Mouse (Mus musculus) kidney, adult 2 months (tissue): ENCODE measurements around the gene Pld2. TPM values are rescaled to one million over a fixed set of nuclear protein-coding genes. Genes with fewer than 3 reads are reported as not detected.

Source experiments
- DNase-seq: peaks from one replicate; pipeline ENCODE4 v3.0.0; 2021
- H3K27ac ChIP-seq: fragments of 200-500 bp; 2 replicates; pipeline ENCODE4 v1.5.1; 2012; ENCODE audit warnings: low read depth, low read length, control low read depth, inconsistent platforms; ENCODE audit not compliant: insufficient read depth
- H3K27me3 ChIP-seq: fragments of 200-500 bp; replicated peaks from 2 replicates; pipeline ENCODE4 v1.6.1; 2012; ENCODE audit warnings: mild to moderate bottlenecking, moderate library complexity, low read length, inconsistent platforms; ENCODE audit not compliant: control insufficient read depth, insufficient read depth
- H3K36me3 ChIP-seq: fragments of 200-500 bp; 2 replicates; pipeline ENCODE4 v1.6.1; 2012; ENCODE audit warnings: mild to moderate bottlenecking, moderate library complexity, low read length, inconsistent platforms; ENCODE audit not compliant: control insufficient read depth, insufficient read depth
- H3K4me1 ChIP-seq: fragments of 200-500 bp; 2 replicates; pipeline ENCODE4 v1.6.1; 2011; ENCODE audit warnings: low read length; ENCODE audit not compliant: control insufficient read depth, insufficient read depth
- H3K4me3 ChIP-seq: fragments of 200-500 bp; 2 replicates; pipeline ENCODE4 v1.5.1; 2011; ENCODE audit warnings: mild to moderate bottlenecking, low read depth, low read length, control low read depth; ENCODE audit not compliant: insufficient read depth
- CTCF ChIP-seq: fragments of 200-500 bp; conservative IDR thresholded peaks from 2 replicates; pipeline ENCODE4 v1.5.1; 2011; ENCODE audit warnings: low read depth, mild to moderate bottlenecking, control low read depth, low read length, moderate library complexity, mixed read lengths; ENCODE audit not compliant: insufficient read depth, insufficient read length
- POLR2A ChIP-seq: fragments of 200-500 bp; IDR thresholded peaks from one replicate; pipeline ENCODE4 v1.6.1; 2011; ENCODE audit warnings: low read depth, low read length, control low read depth
- WGBS: fragments of 180-500 bp; shearing (Covaris S2); methylation state at CpG from one replicate; pipeline ENCODE4 v1.1.7; 2018; 5-methylcytosine and 5-hydroxymethylcytosine counted together
- polyA plus RNA-seq: library from polyadenylated mRNA; depleted of rRNA; stranded (reverse); fragments of >200 nt; gene quantifications from 2 replicates; pipeline ENCODE4 v1.2.3, GENCODE M21; 2012

Pld2 gene
- polyA plus RNA-seq, 1 experiment = 16.6 TPM

DNA sequence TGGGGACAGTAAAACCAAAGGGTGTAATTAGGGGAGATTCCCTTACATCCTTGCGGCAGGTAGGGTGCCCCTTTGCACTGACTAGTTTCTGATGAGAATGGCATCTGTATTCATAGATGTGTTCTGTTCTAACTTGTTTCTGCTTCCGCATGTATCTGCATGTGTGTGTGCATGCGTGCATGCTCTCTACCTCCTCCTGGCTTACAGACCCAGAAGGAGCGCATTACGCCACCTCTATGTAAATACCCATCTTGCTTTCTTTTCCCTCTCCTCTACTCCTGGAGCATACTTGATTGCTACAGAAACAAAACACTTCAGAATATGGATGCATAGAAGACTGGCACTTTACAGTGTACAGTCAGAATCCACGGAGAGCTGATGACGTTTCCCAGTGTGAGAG lies 43.9 kb downstream of the Pld2 start:
- no peak for TF ChIP-seq CTCF
- no peak for TF ChIP-seq POLR2A
- H3K36me3 ChIP-seq = no peaks in the 10 kb centered on the region
- H3K4me3 ChIP-seq = no peak overlapping the region
- peaks cover 46% of the 10 kb centered on the region for H3K4me1 ChIP-seq
- no peak overlapping the region for H3K27ac ChIP-seq
- no peaks in the 10 kb centered on the region for H3K27me3 ChIP-seq
- WGBS = 82% methylated on average over 7 of the region's 7 CpGs
- DNase-seq = no peak

DNA sequence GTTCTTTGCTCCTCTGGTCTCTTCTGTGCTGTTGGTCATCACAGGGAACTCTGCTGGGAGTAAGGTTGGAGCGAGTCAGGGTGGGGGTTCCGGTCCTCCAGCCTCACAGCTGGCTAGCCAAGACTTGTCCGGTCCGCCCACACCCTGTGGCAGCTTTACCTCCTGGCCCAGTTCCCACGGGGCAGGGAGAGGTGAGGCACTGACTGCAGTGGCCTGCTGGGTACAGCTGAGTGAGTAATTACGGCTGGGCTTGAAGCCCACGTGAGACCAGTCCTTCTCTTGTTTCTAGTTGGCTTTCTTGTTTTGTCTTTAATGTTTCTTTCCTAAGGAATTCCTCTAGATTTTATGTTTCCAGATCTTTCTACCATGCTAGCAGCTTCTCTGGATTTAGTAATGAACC lies 45.6 kb downstream of the Pld2 start:
- TF ChIP-seq CTCF = no peak
- no peak for TF ChIP-seq POLR2A
- Histone ChIP-seq H3K27me3 (no peaks in the 10 kb centered on the region), H3K4me1 (peaks cover 35% of the 10 kb centered on the region), H3K36me3 (no peaks in the 10 kb centered on the region), H3K27ac (no peak overlapping the region), H3K4me3 (no peak overlapping the region)
- peak; percentile 88 for DNase-seq
- 9% methylated on average over 7 of the region's 7 CpGs for WGBS

DNA sequence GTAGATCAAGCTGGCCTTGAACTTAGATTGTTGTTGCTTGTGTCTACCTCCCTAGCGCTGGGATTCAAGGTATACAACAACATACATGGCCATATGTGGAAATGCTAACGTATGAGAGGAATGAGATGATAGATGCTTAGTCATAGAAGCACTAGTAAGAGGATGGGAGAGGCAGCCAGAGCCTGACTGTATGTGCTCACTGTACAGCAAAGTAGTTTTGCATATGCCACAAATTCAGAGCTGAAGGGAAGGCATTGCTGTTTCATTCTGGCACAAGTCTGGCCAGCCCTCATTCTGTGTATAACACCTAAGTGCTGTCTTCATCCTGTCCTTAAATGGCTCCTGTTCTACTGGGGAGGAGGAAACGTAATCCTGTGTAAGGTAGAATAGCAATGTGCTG lies 46.4 kb downstream of the Pld2 start:
- no peak overlapping the region for H3K4me3 ChIP-seq
- WGBS = 68% methylated on average over 3 of the region's 3 CpGs
- H3K4me1 ChIP-seq = peaks cover 34% of the 10 kb centered on the region
- TF ChIP-seq CTCF (no peak), POLR2A (no peak)
- H3K36me3 ChIP-seq = no peaks in the 10 kb centered on the region
- H3K27ac ChIP-seq = no peak overlapping the region
- H3K27me3 ChIP-seq = no peaks in the 10 kb centered on the region
- no peak for DNase-seq

DNA sequence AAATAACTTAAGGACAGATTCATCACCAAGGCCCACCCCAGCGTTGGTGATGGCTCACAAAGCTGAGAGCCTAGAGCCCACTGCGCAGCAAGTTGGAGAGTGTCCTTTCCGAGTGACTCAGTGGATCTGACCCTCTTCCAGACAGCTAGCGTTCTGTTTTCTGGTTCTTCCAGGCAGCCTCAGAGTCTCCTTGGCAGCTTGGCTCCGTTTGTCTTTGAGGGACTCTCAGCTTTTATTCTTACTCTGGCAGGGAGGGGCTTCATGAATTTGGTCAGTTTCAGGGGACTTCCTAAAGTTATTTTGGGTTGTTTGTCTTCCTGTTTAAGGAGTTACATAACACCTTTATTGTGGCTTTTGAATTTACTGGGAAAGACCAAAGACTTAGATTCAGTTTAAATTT lies 47.1 kb downstream of the Pld2 start:
- no peak for TF ChIP-seq POLR2A
- Histone ChIP-seq H3K4me3 (no peak overlapping the region), H3K4me1 (peaks cover 38% of the 10 kb centered on the region), H3K36me3 (no peaks in the 10 kb centered on the region), H3K27me3 (no peaks in the 10 kb centered on the region), H3K27ac (no peak overlapping the region)
- 69% methylated on average over 5 of the region's 5 CpGs for WGBS
- DNase-seq = peak; percentile 19

DNA sequence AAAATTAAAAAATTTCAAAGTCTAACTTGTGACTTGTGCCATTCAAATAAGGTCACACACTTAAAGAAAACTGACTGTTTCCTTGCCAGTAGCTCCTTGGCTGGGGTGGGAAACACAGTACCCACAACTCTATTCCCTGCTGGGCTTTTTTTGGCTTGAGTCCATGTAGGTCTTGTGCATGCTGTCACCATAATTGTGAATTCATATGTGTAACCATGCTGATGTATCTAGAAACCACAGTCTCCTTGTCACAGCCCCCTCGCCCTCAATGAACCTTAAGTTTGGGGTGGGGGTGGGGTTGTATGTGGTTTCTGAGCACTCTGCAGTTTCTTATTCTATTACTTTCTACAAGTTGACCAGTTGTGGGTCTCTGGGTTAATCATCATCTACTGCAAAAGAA lies 51.9 kb downstream of the Pld2 start:
- TF ChIP-seq POLR2A = no peak
- TF ChIP-seq CTCF = no peak
- no peak overlapping the region for H3K27ac ChIP-seq
- H3K27me3 ChIP-seq = no peaks in the 10 kb centered on the region
- H3K36me3 ChIP-seq = no peaks in the 10 kb centered on the region
- WGBS = 70% methylated on average over 1 of the region's 1 CpGs
- DNase-seq = peak; percentile 40
- H3K4me3 ChIP-seq = no peak overlapping the region
- peaks cover 50% of the 10 kb centered on the region for H3K4me1 ChIP-seq

DNA sequence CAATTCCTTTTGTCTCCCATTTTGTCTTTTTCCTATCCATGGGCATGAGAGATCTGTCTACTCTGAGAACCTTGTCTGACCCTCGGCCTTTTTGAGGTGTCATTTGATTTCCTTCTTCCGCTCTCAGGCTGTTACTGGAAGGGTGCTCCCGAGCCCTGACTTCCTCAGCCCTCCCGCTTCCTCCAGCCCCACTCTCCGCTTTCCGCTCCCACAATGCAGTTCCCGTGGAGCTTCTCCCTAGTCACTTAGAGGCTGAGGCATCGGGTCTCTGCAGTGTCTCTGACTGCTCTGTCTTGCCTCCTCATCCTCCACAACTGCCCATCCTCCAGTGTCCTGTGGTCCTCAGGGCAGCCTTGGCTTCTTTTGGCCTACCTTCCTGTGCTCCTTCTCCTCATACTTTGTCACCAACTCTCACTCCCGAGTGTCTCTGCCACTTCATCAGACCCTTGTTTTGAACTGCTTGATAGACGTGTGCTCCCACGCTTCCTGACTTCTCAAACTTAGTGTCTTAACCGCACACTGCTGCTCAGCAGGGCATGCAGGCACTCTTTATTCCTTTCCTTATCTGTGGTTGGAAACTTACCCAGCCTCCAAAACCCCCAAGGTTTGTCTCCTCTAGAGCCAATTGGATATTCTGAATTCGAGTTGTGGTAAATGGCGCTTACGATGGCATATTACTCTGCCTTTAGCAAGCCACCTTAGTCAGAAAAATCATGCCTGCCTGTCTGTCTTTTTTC lies 54.6 kb downstream of the Pld2 start:
- DNase-seq = peak; percentile 64
- Histone ChIP-seq H3K27me3 (no peaks in the 10 kb centered on the region), H3K4me1 (peaks cover 39% of the 10 kb centered on the region), H3K36me3 (no peaks in the 10 kb centered on the region), H3K27ac (peak overlapping the region; percentile 32), H3K4me3 (no peak overlapping the region)
- WGBS = 64% methylated on average over 15 of the region's 15 CpGs
- TF ChIP-seq CTCF (no peak), POLR2A (no peak)

DNA sequence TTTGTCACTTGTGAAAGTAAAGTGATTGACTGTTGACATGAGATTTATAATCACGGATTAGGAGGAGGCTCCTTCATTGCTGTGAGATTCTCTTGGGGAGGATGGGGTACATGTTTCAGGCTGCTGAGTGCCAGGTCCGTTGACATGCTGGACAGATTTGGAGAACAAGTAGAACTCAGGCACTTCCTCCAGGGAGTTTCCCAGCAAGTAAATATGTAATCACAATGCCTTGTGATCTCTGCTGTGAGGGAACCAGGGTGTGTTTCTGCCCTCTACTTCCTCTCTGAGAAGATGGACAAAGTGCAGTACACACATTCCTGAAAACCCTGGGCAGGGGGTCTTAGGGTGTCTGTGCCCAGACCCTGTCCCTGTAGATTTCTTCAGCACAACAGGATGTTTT lies 55.8 kb downstream of the Pld2 start:
- peak; percentile 62 for DNase-seq
- TF ChIP-seq CTCF = no peak
- no peak for TF ChIP-seq POLR2A
- Histone ChIP-seq H3K4me1 (peaks cover 39% of the 10 kb centered on the region), H3K27me3 (no peaks in the 10 kb centered on the region), H3K36me3 (no peaks in the 10 kb centered on the region), H3K27ac (peak overlapping the region; percentile 28), H3K4me3 (no peak overlapping the region)
- 25% methylated on average over 2 of the region's 2 CpGs for WGBS
